Mouse (Mus musculus) embryonic fibroblast, embryonic 13.5 days (primary cell): ENCODE results near the gene Tinag.

Source experiments
- CTCF ChIP-seq: IDR thresholded peaks from 2 replicates; pipeline ENCODE4 v1.5.1; 2011; ENCODE audit warnings: mild to moderate bottlenecking, control low read depth, low read length, moderate library complexity, borderline replicate concordance; ENCODE audit not compliant: insufficient read depth
- POLR2A ChIP-seq: IDR thresholded peaks from 2 replicates; pipeline ENCODE4 v1.6.1; 2011; ENCODE audit warnings: low read depth, mild to moderate bottlenecking, control low read depth, low read length, moderate library complexity

DNA sequence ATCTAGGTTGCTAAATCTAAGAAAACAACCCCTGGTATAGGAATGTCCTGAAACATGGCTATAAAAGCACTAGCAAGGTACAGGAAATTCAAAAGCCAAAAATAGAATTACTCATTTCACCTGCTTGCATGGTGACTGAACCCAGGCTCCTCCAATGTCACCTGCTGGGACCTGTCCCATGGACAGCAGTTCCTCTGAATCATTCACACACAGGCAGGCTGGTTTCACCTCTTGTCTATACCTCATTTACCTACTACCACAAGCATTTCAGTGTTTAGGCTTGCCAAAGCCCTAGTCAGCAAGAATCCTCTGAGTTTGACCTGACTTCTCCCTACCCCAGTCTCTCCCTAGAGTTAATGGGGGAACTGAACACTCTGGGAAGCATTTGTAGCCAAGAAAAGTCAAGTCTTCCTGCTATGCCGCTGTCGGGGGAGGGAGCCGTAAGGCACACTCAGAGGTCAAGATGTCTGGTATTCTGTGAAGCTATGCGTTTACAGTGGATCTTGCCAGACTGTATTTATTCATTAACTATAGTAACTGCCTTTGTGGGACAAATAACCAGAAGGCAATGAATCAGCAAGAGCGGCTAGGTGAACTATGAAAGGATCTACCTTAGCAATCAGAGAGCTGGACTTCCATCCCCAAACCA lies 597 bp upstream of the Tinag start:
- TF ChIP-seq POLR2A = no peak
- TF ChIP-seq CTCF = no peak
